Mouse (Mus musculus) kidney, adult 2 months (tissue): Measurements from ENCODE around the gene Pan3. TPM values are rescaled to one million over a fixed set of nuclear protein-coding genes. Genes with fewer than 3 reads are reported as not detected.
A peak's percentile ranks its signal among the peaks of the same experiment; 100 is the strongest.

Experiments used
- DNase-seq: peaks from one replicate; pipeline ENCODE4 v3.0.0; 2021
- H3K27ac ChIP-seq: fragments of 200-500 bp; 2 replicates; pipeline ENCODE4 v1.5.1; 2012; ENCODE audit warnings: low read depth, low read length, control low read depth, inconsistent platforms; ENCODE audit not compliant: insufficient read depth
- H3K27me3 ChIP-seq: fragments of 200-500 bp; replicated peaks from 2 replicates; pipeline ENCODE4 v1.6.1; 2012; ENCODE audit warnings: mild to moderate bottlenecking, moderate library complexity, low read length, inconsistent platforms; ENCODE audit not compliant: control insufficient read depth, insufficient read depth
- H3K36me3 ChIP-seq: fragments of 200-500 bp; 2 replicates; pipeline ENCODE4 v1.6.1; 2012; ENCODE audit warnings: mild to moderate bottlenecking, moderate library complexity, low read length, inconsistent platforms; ENCODE audit not compliant: control insufficient read depth, insufficient read depth
- H3K4me1 ChIP-seq: fragments of 200-500 bp; 2 replicates; pipeline ENCODE4 v1.6.1; 2011; ENCODE audit warnings: low read length; ENCODE audit not compliant: control insufficient read depth, insufficient read depth
- H3K4me3 ChIP-seq: fragments of 200-500 bp; 2 replicates; pipeline ENCODE4 v1.5.1; 2011; ENCODE audit warnings: mild to moderate bottlenecking, low read depth, low read length, control low read depth; ENCODE audit not compliant: insufficient read depth
- CTCF ChIP-seq: fragments of 200-500 bp; conservative IDR thresholded peaks from 2 replicates; pipeline ENCODE4 v1.5.1; 2011; ENCODE audit warnings: low read depth, mild to moderate bottlenecking, control low read depth, low read length, moderate library complexity, mixed read lengths; ENCODE audit not compliant: insufficient read depth, insufficient read length
- POLR2A ChIP-seq: fragments of 200-500 bp; IDR thresholded peaks from one replicate; pipeline ENCODE4 v1.6.1; 2011; ENCODE audit warnings: low read depth, low read length, control low read depth
- WGBS: fragments of 180-500 bp; shearing (Covaris S2); methylation state at CpG from one replicate; pipeline ENCODE4 v1.1.7; 2018; 5-methylcytosine and 5-hydroxymethylcytosine counted together
- polyA plus RNA-seq: library from polyadenylated mRNA; depleted of rRNA; stranded (reverse); fragments of >200 nt; gene quantifications from 2 replicates; pipeline ENCODE4 v1.2.3, GENCODE M21; 2012

The Pan3 gene
- polyA plus RNA-seq, 1 experiment: 47.2 TPM

DNA sequence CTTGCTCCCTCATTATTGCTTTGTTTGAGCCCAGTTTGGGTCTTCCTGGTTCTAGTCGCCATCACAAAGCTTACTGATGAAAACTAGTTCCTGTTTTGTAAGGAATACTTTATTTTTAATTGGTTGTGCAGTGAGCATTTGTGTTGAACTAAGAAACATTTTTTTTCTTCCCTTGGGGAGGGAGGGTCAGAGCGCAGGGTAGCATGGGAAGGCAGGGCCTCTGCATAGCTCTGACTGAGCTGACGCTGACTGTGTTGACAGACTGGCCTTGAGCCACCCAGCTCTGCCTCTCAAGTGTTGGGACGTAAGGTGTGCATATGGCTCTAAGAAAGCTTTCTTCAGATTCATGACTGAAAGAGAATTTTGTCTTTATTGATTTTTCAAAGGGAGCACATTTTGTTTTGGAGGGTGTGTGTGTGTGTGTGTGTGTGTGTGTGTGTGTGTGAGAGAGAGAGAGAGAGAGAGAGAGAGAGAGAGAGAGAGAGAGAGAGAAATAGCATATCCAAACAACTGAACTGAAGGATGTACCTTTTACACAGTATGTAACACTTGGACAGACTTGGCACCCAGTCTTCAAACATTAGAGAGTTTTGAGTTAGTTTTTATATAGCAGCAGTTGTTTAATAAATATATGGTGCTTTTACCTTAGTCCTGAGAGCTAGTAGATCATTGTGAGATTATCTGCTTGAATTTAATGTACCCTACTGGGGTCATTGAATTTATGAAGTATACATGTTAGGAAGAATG, 30.0 kb downstream of the Pan3 start:
- WGBS: 56% methylated on average over 4 of the region's 4 CpGs
- peak; percentile 25 for DNase-seq
- TF ChIP-seq CTCF (no peak), POLR2A (no peak)
- Histone ChIP-seq H3K4me3 (no peak overlapping the region), H3K27ac (no peak overlapping the region; the same call in 1 of the 2 replicates), H3K27me3 (no peaks in the 10 kb centered on the region), H3K4me1 (peaks cover 14% of the 10 kb centered on the region; the same call in 1 of the 2 replicates), H3K36me3 (no peaks in the 10 kb centered on the region; the same call in 1 of the 2 replicates)

DNA sequence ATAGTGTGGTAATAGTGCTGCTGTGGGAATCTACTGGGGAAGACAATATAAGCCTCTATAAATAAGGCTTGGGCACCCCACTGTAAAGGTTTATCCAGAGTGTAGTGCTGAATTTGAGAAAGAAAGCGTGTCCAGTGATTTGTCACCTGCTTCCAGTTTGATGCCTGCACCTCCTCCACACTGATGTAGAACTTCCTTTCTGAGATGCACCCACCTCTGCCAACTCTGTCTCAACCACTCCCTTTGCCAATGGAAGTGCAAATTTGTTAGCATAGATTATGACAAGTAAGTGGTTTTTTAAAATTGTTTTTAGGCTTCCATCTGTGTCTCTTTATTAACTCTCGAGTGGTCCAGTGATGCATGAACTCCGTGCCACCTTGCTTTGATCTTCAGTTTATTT, 33.3 kb downstream of the Pan3 start:
- Histone ChIP-seq H3K4me3 (no peak overlapping the region), H3K4me1 (peaks cover 4% of the 10 kb centered on the region; the same call in 1 of the 2 replicates), H3K36me3 (no peaks in the 10 kb centered on the region; the same call in 1 of the 2 replicates), H3K27ac (peak overlapping the region; percentile 40; the same call in 1 of the 2 replicates), H3K27me3 (no peaks in the 10 kb centered on the region)
- 59% methylated on average over 3 of the region's 3 CpGs for WGBS
- no peak for DNase-seq
- TF ChIP-seq POLR2A (no peak), CTCF (no peak)

DNA sequence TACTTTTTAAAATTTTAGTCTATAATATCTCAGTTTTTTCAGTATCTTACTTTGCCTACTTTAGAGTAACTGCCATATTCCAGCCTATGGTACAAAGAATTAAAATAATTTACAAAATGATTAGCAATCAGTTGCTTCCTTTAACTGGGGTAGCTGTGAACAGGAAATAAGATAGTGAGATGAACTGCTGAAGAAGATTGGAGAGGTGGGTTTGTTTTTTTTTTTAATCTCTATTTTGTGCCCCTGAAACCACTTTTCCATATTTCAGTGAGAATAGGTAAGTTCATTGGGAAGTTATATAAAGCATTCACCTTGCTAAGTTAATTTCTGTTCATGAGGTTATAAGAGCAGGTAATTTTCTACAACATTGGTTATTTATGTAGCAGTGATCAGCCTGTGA, 36.4 kb downstream of the Pan3 start:
- Histone ChIP-seq H3K36me3 (no peaks in the 10 kb centered on the region; the same call in 1 of the 2 replicates), H3K4me1 (no peaks in the 10 kb centered on the region; the same call in 1 of the 2 replicates), H3K27me3 (no peaks in the 10 kb centered on the region), H3K4me3 (no peak overlapping the region), H3K27ac (no peak overlapping the region)
- DNase-seq: no peak
- TF ChIP-seq POLR2A: no peak
- no peak for TF ChIP-seq CTCF

DNA sequence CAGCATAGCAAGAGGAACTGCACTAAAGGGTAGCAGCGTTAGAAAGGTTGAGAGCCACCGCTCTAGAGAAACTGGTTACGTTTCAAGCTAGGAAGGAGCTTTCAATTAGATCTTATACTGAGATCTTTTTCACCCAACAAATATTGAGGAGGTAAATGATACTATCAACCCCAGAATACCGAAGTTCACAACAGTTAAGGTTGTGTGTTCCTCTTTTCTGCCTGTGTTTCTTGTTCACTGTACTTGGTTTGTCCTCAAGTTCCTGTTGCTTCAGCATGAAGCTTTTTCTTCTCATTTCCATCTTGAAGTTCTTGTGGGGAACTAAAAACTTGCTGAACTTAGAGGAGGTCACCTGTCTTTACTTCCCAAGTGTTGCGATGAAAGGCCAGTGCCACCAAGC, 41.2 kb downstream of the Pan3 start:
- DNase-seq: no peak
- no peak overlapping the region for H3K4me3 ChIP-seq
- TF ChIP-seq POLR2A: no peak
- TF ChIP-seq CTCF: no peak
- H3K27me3 ChIP-seq: no peaks in the 10 kb centered on the region
- H3K4me1 ChIP-seq: peaks cover 8% of the 10 kb centered on the region; the same call in 1 of the 2 replicates
- WGBS: 91% methylated on average over 5 of the region's 5 CpGs
- H3K27ac ChIP-seq: no peak overlapping the region
- no peaks in the 10 kb centered on the region; the same call in 1 of the 2 replicates for H3K36me3 ChIP-seq

DNA sequence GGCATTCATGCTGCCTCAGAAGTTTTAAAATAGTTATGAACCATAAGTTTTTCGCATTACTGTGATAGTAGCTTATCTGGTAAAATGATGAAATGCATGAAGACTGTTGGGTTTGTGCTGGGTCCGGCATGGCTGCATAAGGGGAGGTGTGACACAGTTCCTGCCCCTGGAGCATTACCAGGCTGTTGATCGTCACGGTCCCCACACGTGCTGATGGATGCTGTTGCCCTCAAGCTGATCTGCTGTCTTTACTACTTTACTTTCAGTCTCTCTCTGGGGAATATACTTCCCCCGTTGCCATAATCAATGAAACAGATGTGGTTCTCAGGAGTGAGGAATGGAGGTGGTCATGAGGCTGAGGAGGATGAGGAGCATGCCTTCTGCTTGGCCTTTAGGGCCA, 43.1 kb downstream of the Pan3 start:
- no peak overlapping the region for H3K4me3 ChIP-seq
- WGBS: 61% methylated on average over 6 of the region's 6 CpGs
- no peak for TF ChIP-seq POLR2A
- no peak for TF ChIP-seq CTCF
- peaks cover 13% of the 10 kb centered on the region; the same call in 1 of the 2 replicates for H3K4me1 ChIP-seq
- no peak for DNase-seq
- H3K36me3 ChIP-seq: no peaks in the 10 kb centered on the region
- H3K27me3 ChIP-seq: no peaks in the 10 kb centered on the region
- H3K27ac ChIP-seq: no peak overlapping the region

DNA sequence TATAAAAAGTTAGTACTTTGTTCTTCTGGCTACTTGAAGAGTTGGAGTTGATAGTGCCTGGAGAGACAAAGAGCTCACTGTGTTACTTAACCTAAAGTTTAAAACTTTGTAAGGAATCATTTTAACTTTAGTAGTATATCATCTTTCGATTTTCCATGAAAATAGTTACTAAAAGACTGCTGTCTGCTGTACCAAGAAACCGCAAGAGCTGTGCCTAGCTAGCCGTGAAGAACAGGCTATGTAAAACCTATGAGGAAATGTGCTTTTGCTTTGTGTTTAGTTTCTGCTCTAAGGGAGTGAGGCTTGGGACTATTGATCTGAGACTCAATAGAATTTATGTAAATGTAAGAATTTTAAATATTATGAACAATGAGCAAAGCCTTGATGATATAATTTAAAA, 43.9 kb downstream of the Pan3 start:
- TF ChIP-seq POLR2A: no peak
- no peak for TF ChIP-seq CTCF
- no peak for DNase-seq
- Histone ChIP-seq H3K36me3 (no peaks in the 10 kb centered on the region), H3K4me1 (peaks cover 13% of the 10 kb centered on the region; the same call in 1 of the 2 replicates), H3K27ac (no peak overlapping the region), H3K4me3 (no peak overlapping the region), H3K27me3 (no peaks in the 10 kb centered on the region)
- WGBS: 59% methylated on average over 3 of the region's 3 CpGs

DNA sequence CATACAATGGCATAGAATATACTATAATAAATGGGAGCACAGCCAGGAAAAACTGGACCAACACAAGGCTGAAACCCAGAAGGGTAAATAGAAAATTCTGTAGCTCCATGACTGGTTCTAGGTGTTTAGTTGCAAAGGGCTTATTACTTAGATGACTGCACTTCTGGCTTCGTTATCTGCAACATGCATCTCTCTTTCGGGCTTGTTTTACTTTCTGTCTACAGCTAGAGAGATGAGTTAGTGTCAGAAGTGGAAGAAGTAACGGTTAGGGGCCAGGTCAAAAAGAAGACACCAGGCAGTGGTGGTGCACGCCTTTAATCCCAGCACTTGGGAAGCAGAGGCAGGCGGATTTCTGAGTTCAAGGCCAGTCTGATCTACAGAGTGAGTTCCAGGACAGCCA, 46.1 kb downstream of the Pan3 start:
- TF ChIP-seq CTCF (no peak), POLR2A (no peak)
- WGBS: 90% methylated on average over 5 of the region's 5 CpGs

DNA sequence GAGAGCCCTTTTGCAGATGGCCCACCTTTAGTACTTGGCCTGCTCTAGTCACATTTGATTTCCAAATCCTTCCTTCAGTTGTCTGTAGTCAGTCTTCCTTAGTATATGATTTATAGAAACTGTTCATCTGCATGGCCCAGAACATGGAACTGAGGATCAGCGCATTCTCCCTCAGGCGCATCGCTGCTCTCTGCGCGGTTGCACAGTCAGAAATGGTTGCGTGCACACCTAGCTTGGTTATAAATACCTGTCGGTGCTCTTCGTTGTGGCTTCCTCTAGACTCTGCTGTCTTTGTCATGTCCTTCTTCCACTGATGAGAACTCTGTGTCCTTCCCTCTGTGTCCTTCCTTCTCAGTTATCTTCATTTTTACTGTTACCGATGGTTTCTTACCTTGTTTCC, 47.1 kb downstream of the Pan3 start:
- Histone ChIP-seq H3K27ac (no peak overlapping the region), H3K27me3 (no peaks in the 10 kb centered on the region), H3K36me3 (no peaks in the 10 kb centered on the region), H3K4me3 (no peak overlapping the region), H3K4me1 (peaks cover 13% of the 10 kb centered on the region; the same call in 1 of the 2 replicates)
- 86% methylated on average over 9 of the region's 9 CpGs for WGBS
- TF ChIP-seq CTCF (no peak), POLR2A (no peak)
- no peak for DNase-seq

More for the DNA sequence above, 46.1 kb downstream of the Pan3 start:
- H3K4me3 ChIP-seq: no peak overlapping the region
- peaks cover 13% of the 10 kb centered on the region; the same call in 1 of the 2 replicates for H3K4me1 ChIP-seq
- H3K27ac ChIP-seq: no peak overlapping the region
- no peaks in the 10 kb centered on the region for H3K36me3 ChIP-seq
- H3K27me3 ChIP-seq: no peaks in the 10 kb centered on the region
- DNase-seq: no peak
